Mouse (Mus musculus): ENCODE data around the gene Kcnk4.
"Not testable (repeated sequence)": the region's sequence is repeated elsewhere in the genome, so short reads cannot be mapped to it uniquely, and the experiment has no call there.

Kcnk4 gene

GRCm38 (mm10) chr19:6913991-6914390 is 20.3 kb downstream of the Kcnk4 start:
- DNase-seq, result no peak

GRCm38 (mm10) chr19:6913036-6913435 is 21.3 kb downstream of the Kcnk4 start:
- no peak for DNase-seq

- no peak for DNase-seq
These were observed 21.9 kb downstream of the Kcnk4 start for GRCm38 (mm10) chr19:6912205-6912970.

GRCm38 (mm10) chr19:6911101-6912074 is 22.9 kb downstream of the Kcnk4 start:
- peak in 1 of 2 experiments; percentile 6 for DNase-seq

GRCm38 (mm10) chr19:6910306-6910705 is 24.0 kb downstream of the Kcnk4 start:
- peak in 1 of 2 experiments; percentile 70 for DNase-seq

GRCm38 (mm10) chr19:6909507-6910289 is 24.6 kb downstream of the Kcnk4 start, which contains the start of the genes Trmt112 and Prdx5:
Trmt112 (plus strand) TSS chr19:6909698.
Prdx5 (minus strand) TSS chr19:6910106.
- DNase-seq, result peak; percentile 93 to 94

GRCm38 (mm10) chr19:6909021-6909420 is 25.3 kb downstream of the Kcnk4 start:
- DNase-seq, result no peak

GRCm38 (mm10) chr19:6907811-6908540 is 26.3 kb downstream of the Kcnk4 start:
- DNase-seq, result no peak

GRCm38 (mm10) chr19:6907094-6907493 is 27.2 kb downstream of the Kcnk4 start:
- DNase-seq, result no peak

- DNase-seq, result peak; percentile 62 to 75
These were observed 28.1 kb downstream of the Kcnk4 start for GRCm38 (mm10) chr19:6906199-6906598.

GRCm38 (mm10) chr19:6905498-6906159 is 28.7 kb downstream of the Kcnk4 start:
- peak in 1 of 2 experiments; percentile 52 for DNase-seq

GRCm38 (mm10) chr19:6904846-6905245 is 29.5 kb downstream of the Kcnk4 start:
- DNase-seq, result peak; percentile 90 to 92

GRCm38 (mm10) chr19:6903031-6903430 is 31.3 kb downstream of the Kcnk4 start:
- peak in 1 of 2 experiments; percentile 74 for DNase-seq

GRCm38 (mm10) chr19:6899641-6900040 is 34.7 kb downstream of the Kcnk4 start:
- peak; percentile 56 to 79 for DNase-seq

GRCm38 (mm10) chr19:6895608-6896305 is 38.6 kb downstream of the Kcnk4 start:
- DNase-seq, result not testable (repeated sequence)

- DNase-seq, result no peak
These were observed 40.4 kb downstream of the Kcnk4 start for GRCm38 (mm10) chr19:6893731-6894451.

GRCm38 (mm10) chr19:6892512-6892911 is 41.8 kb downstream of the Kcnk4 start:
- DNase-seq, result peak in 1 of 2 experiments; percentile 58

GRCm38 (mm10) chr19:6877965-6878364 is 56.4 kb downstream of the Kcnk4 start:
- no peak for DNase-seq

GRCm38 (mm10) chr19:6876799-6877198 is 57.5 kb downstream of the Kcnk4 start:
- no peak for DNase-seq

GRCm38 (mm10) chr19:6875834-6876233 is 58.5 kb downstream of the Kcnk4 start:
- no peak for DNase-seq

Data from kidney, adult 8-10 months (tissue).